Mouse (Mus musculus) c-Kit-negative CD71-positive TER-119-positive erythroid progenitor cells, embryonic 14.5 days (primary cell): ENCODE measurements around the gene Tex14.
"Not testable (repeated sequence)": the region's sequence is repeated elsewhere in the genome, so short reads cannot be mapped to it uniquely, and the experiment has no call there.

Experiments used
- DNase-seq: peaks from one replicate; pipeline ENCODE4 v3.0.0-alpha.2; 2013; ENCODE audit warnings: low read depth, low spot score

Tex14 gene

DNA sequence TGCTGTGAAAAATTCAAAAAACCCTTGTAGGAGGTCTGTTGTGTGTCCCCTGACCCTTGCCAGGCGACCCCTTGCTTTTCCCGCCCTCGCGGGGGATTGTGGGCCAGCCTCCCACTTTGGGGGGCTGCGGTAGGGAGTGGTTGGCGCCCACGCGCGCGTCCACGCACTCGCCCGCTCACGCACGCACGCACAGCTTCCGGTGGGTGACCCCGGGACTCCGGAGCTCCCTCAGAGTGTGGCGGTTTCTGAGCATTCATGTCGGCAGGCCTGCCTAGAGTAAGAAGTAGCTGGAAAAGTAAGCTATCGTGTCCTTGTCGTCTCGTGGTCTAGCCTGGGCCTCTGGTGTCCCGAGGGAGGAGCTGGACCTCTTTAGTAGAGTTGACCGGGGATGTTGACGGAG is at the start of gene Tex14, which contains the start of gene Rad51c:
TSS of gene Tex14 (plus strand) at position 190 of the 400 bp plus-strand sequence.
TSS of gene Rad51c (minus strand) at position 79 of the 400 bp plus-strand sequence.
- no peak for DNase-seq

GRCm38 (mm10) chr11:87357317-87358300 is 47.3 kb upstream of the Tex14 start:
- DNase-seq, result no peak

DNA sequence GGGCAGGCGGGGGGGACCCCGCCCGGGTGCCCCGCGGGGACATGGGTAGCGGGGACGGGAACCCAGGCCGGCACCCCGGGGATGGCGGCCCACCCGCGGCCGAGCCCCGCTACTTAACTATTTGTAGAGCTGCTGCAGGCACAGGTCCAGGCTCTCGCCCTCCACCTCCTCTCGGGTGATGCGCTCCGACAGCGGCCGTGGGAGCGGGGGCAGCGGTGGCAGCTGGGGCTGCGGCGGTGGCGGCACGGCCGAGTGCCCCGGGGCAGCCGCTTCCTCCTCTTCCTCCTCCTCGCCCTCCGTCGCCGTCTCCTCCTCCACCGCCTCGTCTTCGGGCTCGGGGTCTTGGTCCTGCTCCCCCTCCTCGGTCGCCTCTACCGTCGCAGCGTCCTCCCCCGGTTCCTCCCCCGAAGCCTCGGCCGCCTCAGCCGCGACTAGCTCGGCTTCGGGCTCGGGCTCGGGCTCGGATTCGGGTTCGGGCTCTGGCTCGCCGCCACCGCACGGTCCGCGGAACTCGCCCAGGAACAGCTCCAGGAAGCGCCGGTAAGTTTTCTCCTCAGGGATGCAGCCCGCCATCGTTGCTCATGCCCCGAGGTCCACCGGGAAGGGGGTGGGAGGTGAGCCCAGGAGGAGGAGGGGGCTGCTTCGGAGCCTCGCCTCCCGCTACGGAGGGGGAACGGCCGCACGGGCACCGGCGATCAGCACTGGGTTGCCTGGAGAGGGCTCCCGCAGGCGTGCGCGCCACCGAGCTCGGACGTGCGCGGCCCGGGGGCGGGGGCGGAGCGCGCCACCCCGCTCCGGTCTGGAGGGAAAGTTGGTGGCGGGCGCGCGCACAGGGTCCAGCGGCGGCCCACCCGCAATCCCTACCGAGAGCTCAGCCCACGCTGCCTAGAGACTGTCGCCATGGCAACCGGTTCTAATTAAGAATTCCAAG is 46.3 kb upstream of the Tex14 start, which contains the start of gene Ppm1e:
TSS of gene Ppm1e (minus strand) at position 693 of the 931 bp plus-strand sequence.
- DNase-seq, result peak; percentile 52

DNA sequence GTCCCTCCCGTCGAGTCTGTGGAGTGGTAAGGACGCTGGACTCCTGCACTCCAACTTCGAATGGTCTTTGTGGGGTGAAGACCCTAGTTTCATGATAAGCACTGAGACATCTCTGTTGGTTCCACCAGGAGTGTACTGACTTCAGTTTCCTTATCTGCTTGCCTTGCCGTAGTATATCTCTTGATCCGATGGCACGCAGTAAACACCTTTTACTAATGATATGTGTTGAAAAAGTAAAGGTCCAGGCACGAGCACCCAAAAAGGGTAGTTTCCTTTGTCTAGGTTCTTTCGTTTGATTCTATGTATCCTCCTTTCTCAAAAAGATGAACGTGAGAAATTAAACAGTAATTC is 45.6 kb upstream of the Tex14 start:
- DNase-seq, result no peak

DNA sequence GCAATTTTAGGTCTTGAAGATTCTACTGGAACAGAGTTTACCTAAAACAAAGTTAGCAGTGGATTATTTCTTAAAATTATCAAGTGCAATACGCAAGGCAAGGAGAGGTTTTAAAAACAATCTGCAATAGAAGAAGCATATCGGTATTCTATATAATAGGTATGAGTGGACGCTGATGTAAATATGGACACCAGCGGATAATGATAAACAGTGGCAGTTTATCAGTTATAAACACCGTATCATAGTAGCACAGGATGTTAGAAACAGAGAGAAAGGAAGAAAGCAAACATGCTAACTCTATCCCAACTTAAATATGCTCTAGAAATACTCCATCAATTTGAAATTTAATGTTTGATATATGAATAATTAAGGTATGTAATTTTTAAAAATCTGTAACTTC is 39.7 kb upstream of the Tex14 start:
- DNase-seq, result no peak

DNA sequence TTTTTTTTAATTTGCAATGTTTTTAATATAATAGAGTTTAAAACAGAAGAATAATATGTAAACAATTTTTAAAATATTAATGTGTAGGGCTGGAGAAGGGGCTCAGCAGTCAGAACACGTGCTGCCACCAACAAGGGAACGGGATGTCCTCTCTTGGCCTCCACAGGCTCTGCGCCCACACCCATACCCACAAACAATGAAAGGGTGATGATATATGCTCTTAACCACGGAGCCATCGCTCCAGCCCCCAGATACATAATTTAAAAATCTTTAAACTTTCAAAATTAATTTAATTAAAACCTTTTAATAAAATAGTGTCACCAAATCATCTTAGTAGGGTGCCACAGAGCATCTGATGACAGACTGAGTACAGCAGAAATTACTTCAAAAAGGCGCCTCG is 37.8 kb upstream of the Tex14 start:
- no peak for DNase-seq

DNA sequence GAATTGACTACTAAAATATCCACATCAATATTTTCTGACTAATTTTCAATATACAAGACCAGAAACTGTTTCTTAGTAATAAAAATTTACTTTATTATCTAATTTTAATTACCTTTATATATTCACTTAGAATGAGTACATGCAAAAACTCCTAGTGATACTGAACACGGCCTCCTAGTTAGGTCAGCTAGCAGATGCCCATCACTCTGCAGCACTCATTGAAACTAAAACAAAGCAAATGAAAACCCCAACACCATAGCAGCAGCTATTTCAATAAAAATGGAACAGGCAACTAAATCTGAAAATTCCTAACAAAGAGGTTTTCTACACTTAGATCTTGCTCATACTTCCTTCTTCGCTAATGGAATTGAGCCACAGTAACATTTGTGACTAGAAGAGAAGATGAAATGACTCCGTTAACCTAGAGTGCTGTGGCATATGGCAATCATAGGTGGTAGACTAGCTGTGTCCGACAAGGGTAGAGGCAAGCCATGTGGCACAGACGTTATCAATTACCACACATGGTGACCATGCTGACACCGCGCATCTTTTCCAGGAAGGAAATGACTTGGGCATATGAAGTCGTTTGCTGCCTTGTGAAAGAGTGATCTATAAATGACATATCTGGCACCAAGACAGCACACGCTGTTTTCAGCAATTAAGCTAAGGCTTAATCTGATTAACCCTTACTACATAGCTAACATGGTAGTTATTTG is 36.8 kb upstream of the Tex14 start:
- peak; percentile 77 for DNase-seq

- DNase-seq, result no peak
Observed at GRCm38 (mm10) chr11:87384551-87384950, 20.3 kb upstream of the Tex14 start.

DNA sequence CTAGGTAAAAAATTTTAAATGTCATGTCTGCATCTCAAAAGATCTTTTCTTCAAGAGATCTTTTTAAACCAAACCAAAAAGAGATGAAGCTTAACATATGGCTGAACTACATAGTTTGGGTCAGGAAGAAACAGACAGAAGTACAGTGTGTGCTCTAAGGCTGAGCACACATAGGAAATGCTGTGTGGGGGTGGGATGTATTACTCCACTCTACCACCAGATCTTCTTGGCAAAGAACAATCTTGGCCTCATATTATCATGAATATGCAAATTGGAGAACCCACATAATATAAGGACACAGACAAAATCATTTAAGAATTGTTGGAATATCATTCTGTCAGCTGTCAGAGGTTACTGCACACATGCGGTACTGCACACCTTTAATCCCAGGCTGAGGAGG is 19.2 kb upstream of the Tex14 start:
- DNase-seq, result no peak

- no peak for DNase-seq
Observed at GRCm38 (mm10) chr11:87393855-87394254, 11.0 kb upstream of the Tex14 start.

- no peak for DNase-seq
Observed at GRCm38 (mm10) chr11:87398402-87398801, 6.5 kb upstream of the Tex14 start.

DNA sequence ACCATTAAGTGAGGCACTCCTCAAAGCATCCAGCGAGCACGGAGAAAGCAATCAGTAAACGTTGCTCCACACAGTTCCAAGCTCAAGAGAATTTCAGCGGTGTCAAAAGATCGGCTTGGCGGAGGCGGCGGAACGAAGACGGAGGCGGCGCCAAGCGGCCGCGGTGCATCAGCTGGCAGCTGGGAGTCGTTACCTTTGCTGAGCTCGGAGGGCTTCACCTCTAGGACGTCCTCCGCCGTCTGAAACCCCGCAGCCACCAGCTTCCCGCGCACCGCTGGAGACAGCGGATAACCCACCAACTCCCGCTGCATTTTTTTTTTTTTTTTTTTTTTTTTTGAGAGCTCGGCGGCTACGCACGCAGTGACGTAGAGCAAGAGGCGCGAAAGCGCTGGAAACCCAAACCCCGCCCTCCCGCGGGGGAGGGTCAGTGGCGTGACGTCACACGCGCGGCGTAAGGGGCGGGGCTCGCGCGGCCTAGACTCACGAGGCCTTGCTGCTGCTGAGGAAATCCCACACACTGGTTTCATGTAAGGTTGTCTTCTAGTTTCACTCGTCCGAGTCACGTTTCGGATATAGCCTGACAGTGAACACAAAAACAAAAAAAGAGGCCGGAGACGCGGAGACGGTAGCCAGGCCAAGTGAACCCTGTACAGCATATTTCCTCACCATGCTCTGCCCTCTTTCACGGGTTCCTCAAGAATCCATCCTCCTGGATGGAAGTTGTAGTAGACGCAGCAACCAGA is 583 bp upstream of the Tex14 start:
- DNase-seq, result peak; percentile 94

GRCm38 (mm10) chr11:87413412-87413811 is 8.5 kb downstream of the Tex14 start:
- not testable (repeated sequence) for DNase-seq

- no peak for DNase-seq
Observed at GRCm38 (mm10) chr11:87416120-87416519, 11.3 kb downstream of the Tex14 start.

DNA sequence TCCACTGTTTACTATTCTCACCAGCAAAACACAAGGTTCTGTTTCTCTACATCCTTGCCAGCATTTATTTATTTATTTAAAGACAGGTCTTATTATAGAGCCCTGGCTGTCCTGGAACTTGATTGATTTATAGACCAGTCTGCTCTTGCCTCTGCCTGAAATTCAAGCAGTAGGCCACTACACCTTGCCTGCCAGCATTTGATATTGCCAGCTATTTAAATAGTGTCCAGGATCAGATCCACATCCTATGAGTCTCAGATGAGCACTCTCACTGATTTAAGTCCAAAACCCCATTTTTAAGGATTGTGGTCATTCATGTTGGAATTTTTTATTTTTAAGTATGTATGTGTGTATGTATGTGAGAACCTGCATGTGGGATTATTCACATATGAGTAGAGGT is 16.0 kb downstream of the Tex14 start:
- no peak for DNase-seq

DNA sequence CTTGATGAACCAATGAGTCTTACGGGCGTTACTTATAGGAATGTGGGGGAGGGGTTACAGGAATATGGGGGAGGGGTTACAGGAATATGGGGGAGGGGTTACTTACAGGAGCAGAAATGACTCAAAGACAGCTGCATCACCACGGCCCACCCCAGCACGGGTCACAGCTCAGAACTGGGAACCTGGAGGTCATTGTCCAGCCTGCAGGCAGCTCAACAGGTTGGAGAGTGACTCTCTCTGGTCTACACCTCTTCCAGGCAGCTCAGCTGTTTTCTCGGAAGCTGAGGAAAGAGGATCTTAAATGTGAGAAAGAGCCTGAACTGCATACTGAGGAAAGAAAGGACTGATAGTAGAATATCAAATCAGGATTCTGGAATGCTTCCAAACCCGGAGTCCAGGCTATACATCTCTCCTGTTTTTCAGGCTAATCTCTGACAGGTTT is 16.9 kb downstream of the Tex14 start:
- no peak for DNase-seq

- DNase-seq, result peak; percentile 87
Observed at GRCm38 (mm10) chr11:87422511-87423340, 17.9 kb downstream of the Tex14 start.

GRCm38 (mm10) chr11:87423551-87424325 is 18.9 kb downstream of the Tex14 start:
- DNase-seq, result no peak

DNA sequence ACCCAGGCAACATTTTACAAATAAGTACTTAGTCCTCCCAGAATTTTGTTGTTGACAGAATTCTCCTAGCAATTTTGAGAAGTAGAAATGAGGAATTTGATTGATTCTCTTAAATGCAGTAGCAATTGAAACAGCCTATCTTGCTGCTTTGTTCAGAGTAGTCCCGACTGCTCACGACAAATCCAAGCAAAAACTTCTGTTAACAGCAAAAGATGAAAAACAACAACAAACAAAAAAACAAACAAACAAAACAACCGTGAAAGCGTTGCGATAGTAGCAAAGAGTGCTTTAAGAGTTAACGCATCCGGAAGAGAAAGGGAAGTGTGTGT is 21.2 kb downstream of the Tex14 start:
- DNase-seq, result no peak
